Mouse (Mus musculus): ENCODE data around the gene Git1. TPM values are rescaled to one million over a fixed set of nuclear protein-coding genes. Genes with fewer than 3 reads are reported as not detected.
"Not testable (repeated sequence)": the region's sequence is repeated elsewhere in the genome, so short reads cannot be mapped to it uniquely, and the experiment has no call there.

Gene Git1
- total RNA-seq, 2 experiments from 2014 or later = 9.2 to 11.6 TPM

DNA sequence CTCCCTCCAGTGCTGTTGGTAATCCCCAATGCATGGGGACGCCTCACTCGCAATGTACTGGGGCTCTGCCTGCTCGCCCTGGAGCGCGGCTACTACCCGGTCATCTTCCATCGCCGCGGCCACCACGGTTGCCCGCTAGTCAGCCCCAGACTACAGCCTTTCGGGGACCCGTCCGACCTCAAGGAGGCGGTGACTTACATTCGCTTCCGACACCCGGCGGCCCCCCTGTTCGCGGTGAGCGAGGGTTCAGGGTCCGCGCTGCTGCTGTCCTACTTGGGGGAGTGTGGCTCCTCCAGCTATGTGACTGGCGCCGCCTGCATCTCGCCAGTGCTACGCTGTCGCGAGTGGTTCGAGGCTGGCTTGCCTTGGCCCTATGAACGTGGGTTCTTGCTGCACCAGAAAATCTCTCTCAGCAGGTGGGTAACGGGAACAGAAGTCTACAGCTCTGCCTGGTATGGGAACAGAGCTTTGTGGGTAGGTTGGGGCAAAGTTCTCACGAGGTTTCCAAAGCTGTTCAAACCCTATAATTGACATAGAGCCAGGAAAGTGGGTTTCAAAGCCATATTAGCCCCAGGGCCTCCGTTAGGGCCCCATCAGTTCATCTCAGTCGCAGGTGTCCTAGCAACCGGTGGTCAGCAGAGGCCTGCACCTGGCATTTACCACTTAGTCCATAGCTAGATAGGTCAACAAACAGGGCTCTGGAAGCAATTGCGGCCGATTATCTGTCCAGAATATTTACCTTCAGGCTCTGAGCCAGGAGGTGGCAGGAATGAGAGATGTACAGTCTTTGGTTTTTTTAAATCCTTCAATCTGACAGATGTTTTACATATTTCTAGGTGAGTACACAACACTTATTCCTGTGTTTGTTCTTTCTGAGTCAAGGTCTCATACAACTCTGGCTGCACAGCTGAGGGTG is 22.5 kb downstream of the Git1 start, which contains the start of gene Trp53i13:
TSS of gene Trp53i13 (minus strand) at position 344 of the 916 bp plus-strand sequence.
- ATAC-seq (replicated peaks; ENCODE audit: low FRiP score, poor library complexity, severe bottlenecking) = no peak

DNA sequence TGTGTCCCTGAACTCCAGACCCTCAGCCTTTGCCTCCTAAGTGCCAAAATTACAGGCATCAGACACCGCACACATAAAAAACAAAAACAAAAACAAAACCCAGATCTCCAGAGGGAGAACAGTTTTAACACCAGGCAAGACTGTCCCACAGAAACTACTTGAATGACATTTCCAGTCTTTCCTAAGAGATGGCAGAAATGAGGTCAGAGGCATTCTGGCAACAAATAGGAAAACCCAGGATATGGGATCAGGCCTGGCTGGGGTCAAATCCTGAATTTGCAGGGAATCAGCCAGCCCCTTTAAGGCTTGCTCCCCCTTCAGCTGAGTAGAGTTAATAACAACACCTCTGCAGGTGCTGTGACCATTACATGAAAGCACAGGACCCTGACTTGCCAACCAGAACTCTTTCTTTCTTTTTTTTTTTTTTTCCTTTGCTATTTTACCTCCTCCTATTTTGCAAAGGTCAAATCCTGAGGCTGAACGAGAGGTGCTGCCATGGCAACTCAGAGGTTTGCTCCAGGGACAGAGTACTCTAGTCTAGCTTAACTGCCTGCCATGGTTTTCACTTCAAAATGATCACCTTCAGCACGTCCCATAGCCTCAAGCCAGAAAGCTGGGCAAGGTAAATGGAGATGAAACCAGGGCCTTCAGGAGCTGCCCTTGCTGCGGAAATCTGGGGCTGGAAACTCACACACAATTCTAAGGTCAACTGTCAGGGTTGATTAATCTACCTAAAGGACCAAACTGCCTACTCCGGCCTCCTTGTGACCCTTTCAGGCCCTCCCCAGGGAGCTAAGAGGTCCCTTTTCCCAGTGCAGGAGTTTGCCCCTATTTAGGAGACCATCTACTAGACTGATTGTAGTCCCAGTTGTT is 23.4 kb downstream of the Git1 start:
- ATAC-seq (replicated peaks; ENCODE audit: low FRiP score, poor library complexity, severe bottlenecking) = no peak

DNA sequence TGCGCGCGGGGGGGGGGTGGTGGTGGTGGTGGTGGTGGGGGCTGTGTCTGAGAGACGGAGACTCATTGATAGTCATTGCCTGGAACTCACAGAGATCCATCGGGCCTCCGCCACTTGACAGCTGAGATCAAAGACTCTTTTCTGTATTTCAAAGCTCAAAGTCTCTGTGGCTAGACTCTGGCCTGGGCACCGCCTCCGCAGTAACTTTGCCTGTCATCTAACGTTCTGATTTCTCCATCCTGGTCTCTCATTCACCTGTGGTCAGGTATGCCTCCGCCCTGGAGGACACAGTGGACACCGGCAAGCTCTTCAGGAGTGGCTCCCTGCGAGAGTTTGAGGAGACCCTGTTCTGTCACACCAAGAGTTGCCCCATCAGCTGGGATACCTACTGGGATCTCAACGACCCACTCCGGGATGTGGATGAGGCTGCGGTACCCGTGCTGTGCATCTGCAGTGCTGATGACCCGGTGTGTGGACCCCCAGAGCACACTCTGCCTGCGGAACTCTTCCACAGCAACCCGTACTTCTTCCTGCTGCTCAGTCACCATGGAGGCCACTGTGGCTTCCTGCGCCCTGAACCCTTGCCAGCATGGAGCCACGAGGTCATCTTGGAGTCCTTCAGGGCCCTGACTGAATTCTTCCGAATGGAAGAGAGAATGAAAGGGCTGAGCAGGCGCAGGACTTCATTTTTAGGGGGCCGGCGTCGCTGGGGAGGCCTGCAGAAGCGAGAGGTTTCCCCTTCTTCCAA is 24.9 kb downstream of the Git1 start:
- no peak for ATAC-seq (replicated peaks; ENCODE audit: low FRiP score, poor library complexity, severe bottlenecking)

DNA sequence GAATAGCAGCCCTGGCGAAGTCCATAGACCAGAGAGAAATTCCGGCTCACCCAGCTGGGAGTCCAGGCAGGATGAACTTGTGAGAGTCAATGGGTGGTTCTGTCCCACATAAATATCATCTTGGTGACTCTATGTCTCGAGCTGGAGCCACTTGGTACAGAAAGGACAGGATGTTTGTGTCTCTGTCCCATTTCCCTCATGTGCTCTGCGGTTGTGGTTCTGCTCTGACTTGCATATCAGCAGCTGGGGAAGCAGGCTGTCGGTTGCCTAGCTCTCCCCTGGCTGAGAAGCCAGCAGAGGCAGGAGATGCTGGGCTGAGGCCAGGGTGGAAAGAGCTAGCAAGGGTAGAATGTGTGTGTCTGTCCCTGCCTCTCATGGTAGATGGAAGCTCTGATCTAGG is 25.7 kb downstream of the Git1 start, which contains the start of gene Gm10392:
TSS of gene Gm10392 (minus strand) at position 156 of the 400 bp plus-strand sequence.
- no peak for ATAC-seq (replicated peaks; ENCODE audit: low FRiP score, poor library complexity, severe bottlenecking)

DNA sequence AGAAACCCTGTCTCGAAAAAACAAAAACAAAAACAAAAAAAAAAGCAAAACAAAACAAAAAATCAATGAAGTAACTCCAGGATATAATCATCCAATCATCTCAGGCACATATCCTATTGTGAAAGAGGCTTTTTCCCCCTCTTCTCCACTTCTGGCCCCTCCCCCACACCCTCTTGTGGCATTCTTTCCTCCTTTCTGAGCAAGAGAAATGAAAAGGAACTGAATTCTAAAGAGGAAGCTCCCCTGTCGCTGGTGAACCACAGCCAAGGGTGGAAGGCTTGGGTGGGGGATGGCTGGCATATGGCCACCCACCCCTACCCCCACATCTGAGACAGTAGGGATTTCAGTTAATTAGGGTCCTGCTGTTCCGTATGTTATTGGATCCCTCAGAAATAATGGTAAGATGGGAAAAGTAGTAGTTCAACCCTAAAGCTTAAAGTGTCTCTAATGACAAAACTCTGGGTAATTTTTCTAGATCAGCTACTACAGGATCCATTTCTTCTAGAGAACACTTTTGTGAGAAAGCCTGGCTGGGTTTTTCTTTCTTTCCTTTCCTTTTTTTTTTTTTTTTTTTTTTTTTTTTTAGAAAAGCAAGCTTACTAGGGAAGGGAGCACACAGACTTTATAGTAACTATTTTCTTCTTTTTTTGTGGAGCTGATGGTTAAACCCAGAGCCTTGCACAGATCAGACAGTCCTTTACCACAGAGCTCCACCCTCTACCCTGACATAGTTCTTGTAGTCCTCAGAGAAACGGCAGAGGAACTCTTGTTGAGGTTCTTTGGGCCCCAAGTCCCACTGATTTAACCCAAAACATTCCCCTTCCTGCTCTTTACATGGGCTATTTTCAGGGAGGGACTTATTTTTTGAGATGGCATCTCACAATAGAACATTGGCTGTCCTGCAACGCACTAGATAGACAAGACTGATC is 27.5 kb downstream of the Git1 start:
- no peak for ATAC-seq (replicated peaks; ENCODE audit: low FRiP score, poor library complexity, severe bottlenecking)

DNA sequence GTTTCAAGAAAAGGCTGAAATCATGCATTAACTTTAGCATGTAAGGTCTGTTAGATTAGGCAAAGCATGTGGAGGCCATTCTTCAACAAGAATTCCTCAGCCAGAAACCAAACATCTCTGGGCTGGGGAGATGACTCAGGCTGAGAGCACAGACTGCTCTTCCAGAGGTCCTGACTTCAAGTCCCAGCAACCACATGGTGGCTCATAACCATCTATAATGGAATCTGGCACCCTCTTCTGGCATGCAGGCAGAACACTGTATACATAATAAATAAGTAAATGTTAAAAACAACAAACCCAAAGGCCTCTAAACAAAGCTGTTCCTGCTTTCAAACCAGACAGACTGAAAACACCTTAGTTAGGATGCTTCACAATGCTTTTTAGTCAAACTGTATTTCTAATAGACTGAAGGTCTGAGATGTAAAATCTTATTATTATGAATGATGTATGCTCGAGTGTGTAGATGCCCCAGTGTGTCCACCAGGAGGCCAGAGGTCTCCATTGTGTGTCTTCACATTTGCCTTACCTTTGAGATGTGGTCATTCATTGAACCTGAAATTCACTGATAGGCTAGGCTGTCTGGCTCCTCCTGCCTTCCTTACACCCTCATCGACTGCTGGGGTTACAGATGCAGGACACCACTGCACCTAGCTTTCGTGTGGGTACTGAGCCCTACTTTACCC is 32.6 kb downstream of the Git1 start:
- ATAC-seq (replicated peaks; ENCODE audit: low FRiP score, poor library complexity, severe bottlenecking) = 0 out of 2 replicates have a peak, but pooled peaks have one; percentile 25

DNA sequence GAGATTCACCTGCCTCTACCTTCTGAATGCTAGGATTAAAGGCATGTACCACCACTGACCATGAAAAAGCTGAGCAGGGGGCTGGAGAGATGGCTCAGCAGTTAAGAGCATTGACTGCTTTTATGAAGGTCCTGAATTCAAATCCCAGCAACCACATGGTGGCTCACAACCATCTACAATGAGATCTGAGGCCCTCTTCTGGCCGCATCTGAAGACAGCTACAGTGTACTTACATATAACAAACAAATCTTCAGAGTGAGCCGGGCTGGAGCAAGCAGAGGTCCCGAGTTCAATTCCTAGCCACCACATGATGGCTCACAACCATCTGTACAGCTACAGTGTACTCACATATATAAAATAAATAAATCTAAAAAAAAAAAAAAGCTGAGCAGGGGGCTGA is 35.1 kb downstream of the Git1 start:
- not testable (repeated sequence) for ATAC-seq (replicated peaks; ENCODE audit: low FRiP score, poor library complexity, severe bottlenecking)

DNA sequence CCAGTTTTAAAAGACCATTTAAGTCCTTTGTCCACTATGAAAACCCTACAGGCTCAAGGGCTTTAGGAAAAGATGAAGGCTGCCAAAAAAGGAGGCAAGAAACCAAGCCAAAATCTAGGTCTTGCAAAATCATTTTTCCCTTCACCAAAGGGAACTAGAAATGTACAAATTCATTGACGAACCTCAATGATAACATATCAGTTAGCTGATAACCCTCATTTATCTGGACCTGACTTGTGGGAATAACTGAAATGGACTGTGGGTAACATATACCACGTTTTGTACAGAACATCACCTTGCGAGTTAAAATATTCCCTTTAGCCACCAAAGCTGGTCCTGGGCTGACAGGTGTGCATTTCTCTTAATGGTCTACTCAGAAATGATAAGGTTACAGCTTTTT is 36.3 kb downstream of the Git1 start:
- no peak for ATAC-seq (replicated peaks; ENCODE audit: low FRiP score, poor library complexity, severe bottlenecking)

DNA sequence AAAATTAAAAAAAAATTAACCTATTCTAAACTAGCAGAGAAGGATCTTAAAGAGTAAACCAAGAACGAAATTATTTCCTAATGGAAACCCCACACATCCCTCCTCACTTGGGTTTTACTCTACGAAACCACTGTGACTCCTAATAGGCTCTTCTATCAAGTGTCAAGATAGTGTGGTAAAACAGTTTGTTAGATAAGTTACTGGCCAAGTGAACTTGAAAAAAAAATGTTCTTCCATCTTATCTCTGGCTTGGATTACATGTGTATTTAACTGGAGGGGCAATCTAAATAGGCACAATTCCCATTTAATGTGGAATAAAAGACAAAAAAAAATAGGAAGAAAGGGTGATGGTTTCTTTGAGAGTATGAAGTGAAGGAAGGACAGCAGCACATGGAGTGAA is 37.5 kb downstream of the Git1 start:
- ATAC-seq (replicated peaks; ENCODE audit: low FRiP score, poor library complexity, severe bottlenecking) = no peak

DNA sequence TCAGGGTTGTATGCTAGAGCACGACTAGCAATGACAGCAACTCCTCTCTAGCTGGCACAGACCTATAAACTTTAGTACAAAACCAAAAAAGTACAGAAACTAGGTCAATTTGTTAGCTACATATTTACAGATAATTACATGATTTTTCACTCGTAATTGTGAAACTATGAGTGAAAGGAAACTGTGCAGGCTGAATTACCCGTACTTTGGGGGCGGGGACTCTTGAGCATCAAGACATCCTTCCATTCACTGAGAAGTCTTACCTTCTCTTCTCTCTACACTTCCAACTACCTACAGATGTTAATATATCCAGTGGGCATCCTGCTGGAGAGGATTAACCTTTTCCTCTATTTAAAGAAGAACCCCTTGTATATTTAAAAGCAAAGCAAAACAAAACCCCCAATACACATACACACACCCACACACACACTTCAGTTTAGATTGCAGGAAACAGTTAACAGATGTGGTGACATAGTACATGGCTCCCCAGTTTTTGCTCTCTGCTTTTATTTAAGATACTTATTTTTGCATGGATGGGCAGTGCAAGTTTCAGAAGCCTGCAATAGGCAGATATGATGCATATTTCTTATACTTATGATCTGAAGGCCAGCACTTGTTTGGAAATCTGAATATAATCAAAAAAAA is 39.0 kb downstream of the Git1 start:
- no peak for ATAC-seq (replicated peaks; ENCODE audit: low FRiP score, poor library complexity, severe bottlenecking)

DNA sequence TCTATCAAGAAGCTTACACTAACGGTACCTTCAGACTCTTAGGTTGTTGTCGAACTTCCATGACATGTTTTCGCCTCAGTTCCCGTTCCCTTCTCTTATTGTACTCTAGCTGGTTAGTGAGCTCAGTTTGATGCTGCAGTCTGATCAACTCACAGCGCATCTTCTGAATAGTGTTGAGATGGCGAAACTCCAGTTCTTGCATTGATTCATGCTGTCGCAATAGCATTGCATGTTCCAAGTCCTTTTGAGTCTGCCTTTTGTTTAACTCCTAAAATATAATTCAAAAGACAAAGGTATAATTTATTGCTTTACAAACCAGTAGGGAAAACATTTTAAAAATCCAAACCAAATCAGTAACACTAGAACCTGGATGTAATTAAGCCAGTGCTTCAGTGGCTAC is 51.9 kb downstream of the Git1 start:
- no peak for ATAC-seq (replicated peaks; ENCODE audit: low FRiP score, poor library complexity, severe bottlenecking)

Other genes starting within 250 kb of the Git1 start
- gene Coro6, start 31.2 kb upstream of the Git1 start, total RNA-seq (2015; ENCODE audit: low replicate concordance) = not detected in 2 replicates
- gene Coro6, start 31.2 kb upstream of the Git1 start, total RNA-seq (2017; ENCODE audit: low replicate concordance) = not detected in 2 replicates
- 3.2 and 3.8 TPM in 2 replicates for gene Ankrd13b, start 3.9 kb upstream of the Git1 start, total RNA-seq (2015; ENCODE audit: low replicate concordance)
- 0.64 TPM in 1 of 2 replicates, not detected in the other for gene Ankrd13b, start 3.9 kb upstream of the Git1 start, total RNA-seq (2017; ENCODE audit: low replicate concordance)
- gene Abhd15, start 21.6 kb downstream of the Git1 start, total RNA-seq (2015; ENCODE audit: low replicate concordance) = not detected in 2 replicates
- 0.68 and 0.90 TPM in 2 replicates for gene Abhd15, start 21.6 kb downstream of the Git1 start, total RNA-seq (2017; ENCODE audit: low replicate concordance)
- 0.84 TPM in 1 of 2 replicates, not detected in the other for gene Trp53i13, start 22.4 kb downstream of the Git1 start, total RNA-seq (2015; ENCODE audit: low replicate concordance)
- gene Trp53i13, start 22.4 kb downstream of the Git1 start, total RNA-seq (2017; ENCODE audit: low replicate concordance) = 2.0 and 6.7 TPM in 2 replicates
- gene Gm10392, start 25.6 kb downstream of the Git1 start, total RNA-seq (2015; ENCODE audit: low replicate concordance) = not detected in 2 replicates
- 0.13 TPM in 1 of 2 replicates, not detected in the other for gene Gm10392, start 25.6 kb downstream of the Git1 start, total RNA-seq (2017; ENCODE audit: low replicate concordance)
- gene Taok1, start 114.3 kb downstream of the Git1 start, total RNA-seq (2015; ENCODE audit: low replicate concordance) = 25.6 and 28.9 TPM in 2 replicates
- 35.2 and 43.4 TPM in 2 replicates for gene Taok1, start 114.3 kb downstream of the Git1 start, total RNA-seq (2017; ENCODE audit: low replicate concordance)
- 21.6 and 37.3 TPM in 2 replicates for gene Nufip2, start 192.6 kb downstream of the Git1 start, total RNA-seq (2015; ENCODE audit: low replicate concordance)
- 30.0 and 42.2 TPM in 2 replicates for gene Nufip2, start 192.6 kb downstream of the Git1 start, total RNA-seq (2017; ENCODE audit: low replicate concordance)
- not detected in 2 replicates for gene Cryba1, start 231.7 kb downstream of the Git1 start, total RNA-seq (2015; ENCODE audit: low replicate concordance)
- not detected in 2 replicates for gene Cryba1, start 231.7 kb downstream of the Git1 start, total RNA-seq (2017; ENCODE audit: low replicate concordance)

Measured in erythroid progenitor cell, adult 5-6 weeks (primary cell).